Mouse (Mus musculus): ENCODE measurements around the gene Hprt.

DNA sequence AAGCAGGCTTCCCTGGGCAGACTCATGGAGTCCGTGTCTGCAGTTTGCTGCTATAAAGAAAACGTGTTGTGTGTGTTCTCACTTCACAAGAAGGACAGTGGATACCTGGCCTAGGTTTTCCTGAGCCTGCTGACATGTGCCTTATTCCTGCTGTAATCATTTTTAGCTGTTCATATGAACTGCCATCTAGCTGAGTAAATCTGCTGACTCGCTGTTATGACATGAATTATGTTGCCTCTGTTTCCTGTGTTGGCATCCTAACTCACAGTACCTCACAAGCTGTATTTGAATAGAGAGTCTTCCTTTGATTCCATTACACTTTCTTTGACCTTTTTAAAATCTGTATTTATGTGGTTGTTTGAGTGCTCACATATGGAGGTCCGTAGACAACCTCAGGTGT is 50.3 kb downstream of the Hprt start:
- TF ChIP-seq CTCF (IDR thresholded peaks at IDR 0.05; ENCODE audit: borderline replicate concordance, extremely low read depth, insufficient read depth, insufficient read length), result no peak
- no peak for TF ChIP-seq POLR2A (IDR thresholded peaks at IDR 0.05; ENCODE audit: borderline replicate concordance, extremely low read depth, insufficient read depth, insufficient read length, poor library complexity, severe bottlenecking)

Measured in brain, embryonic 14.5 days (tissue).